Mouse (Mus musculus) regulatory T cell (primary cell): ENCODE results near the gene Slc43a2.

Source experiments
- in situ Hi-C: fragments of 300-600 bp; cut with MboI, MseI; formaldehyde crosslinking; loops from one replicate; pipeline ENCODE4 v1.15.1; 2025; ENCODE audit warnings: high pct_unique_total_duplicates

Gene Slc43a2

DNA sequence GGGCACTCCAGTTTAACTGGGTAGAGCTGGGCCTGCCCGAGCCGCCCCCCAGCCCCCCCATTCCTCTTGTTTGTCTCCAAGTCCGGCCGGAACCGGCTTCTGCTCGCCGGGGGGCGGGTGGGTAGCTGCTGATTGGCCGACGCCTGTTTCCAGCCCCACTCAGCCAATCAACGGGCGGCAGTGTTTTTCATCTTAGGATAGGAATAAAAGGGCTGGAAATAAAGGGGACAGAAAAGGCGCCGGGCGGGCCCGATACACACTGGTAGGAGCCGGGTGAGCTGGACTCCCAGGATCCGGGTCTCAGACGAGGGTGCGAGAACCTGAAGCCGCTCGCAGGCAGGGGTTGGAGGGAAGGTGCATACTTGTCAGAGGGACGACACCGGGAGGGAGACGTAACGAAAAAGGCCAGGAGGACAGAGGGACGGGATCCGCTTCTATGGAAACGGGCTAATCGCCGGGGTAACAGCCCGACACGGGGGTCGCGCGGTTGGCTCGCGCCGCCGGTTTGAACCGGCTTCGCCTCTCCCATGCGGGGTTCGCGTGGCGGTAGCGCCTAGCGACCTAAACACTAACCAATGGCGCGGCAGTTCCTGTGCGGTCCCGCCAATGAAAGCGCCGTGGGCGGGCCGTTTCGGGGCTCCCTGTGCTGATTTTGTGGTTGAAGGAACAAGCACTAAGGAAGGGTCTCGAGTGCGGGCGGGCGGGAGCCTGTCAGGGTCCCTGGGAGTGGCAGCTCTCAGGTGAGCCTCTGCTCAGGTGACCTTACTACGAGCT is at the start of gene Slc43a2:
Slc43a2 (plus strand) TSS at position 226 of the 774 bp plus-strand sequence.
- in situ Hi-C loops = loop anchor here (5.0 kb wide), 1 partner anchor 41 kb away; no protein-coding TSS in a partner anchor

DNA sequence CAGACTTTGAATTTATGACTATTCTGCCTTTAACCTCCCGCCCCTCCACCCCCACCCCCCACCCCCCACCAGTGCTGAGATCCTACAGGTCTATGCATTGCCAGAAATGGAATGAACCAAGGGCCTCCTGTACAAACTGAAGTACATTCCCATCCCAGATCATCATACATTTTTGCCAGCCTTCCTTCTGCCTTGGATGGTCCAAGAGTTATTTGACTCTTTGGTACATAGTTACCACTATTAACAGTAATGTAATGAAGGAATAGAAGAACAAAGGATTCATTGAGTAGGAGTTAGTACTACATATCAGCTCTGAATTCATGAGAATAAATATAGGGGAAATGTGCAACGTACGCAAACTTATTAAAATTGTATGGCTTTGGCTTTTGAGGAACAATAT is 45.3 kb upstream of the Slc43a2 start:
- in situ Hi-C loops = no loop called here

DNA sequence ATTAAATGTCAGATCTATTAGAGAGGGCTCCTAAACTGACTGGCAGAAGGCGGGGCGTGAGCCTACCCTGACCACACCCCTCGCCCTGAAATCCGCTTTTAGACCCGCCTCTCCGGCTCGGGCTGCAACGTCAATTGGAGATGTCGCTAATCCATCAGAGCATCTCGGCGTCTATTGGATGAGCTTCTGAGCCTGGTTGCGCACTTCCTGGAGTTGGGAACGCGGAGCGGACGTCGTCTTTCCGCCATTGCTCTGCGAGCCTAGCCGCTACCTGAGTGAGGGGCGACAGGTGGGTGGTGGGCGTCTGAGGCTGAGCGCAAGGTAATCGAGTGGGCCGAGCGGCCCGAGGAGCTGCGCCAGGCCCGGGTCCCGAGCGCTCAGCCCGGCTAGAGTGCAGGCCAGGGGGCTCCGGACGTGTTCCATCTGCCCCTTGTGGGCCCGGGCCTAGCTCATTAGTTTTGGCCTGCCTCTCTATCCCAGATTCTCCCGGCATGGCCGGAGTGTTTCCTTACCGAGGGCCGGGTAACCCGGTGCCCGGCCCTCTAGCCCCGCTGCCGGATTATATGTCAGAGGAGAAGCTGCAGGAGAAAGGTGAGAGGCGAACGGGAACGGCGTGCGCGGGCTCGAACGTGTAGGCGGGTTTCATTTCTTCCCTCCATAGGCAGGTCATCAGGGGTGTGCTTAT is 44.8 kb upstream of the Slc43a2 start, which contains the start of gene Prpf8:
Prpf8 (plus strand) TSS at position 216 of the 685 bp plus-strand sequence.
- in situ Hi-C loops = no loop called here

DNA sequence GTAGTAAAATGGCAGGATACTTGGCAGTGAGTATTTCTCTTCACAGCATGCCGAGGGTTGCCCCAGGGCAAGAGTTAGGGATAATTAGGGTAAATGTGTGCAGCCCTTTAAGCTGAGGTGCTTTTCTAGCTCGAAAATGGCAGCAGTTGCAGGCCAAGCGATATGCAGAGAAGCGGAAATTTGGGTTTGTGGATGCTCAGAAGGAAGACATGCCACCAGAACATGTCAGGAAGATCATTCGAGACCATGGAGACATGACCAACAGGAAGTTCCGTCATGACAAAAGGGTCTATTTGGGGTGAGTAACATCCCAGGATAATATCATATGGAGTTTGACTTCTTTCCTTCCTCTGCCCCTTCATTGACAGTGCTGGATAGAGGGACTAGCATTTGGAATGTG is 44.0 kb upstream of the Slc43a2 start:
- in situ Hi-C loops = no loop called here

DNA sequence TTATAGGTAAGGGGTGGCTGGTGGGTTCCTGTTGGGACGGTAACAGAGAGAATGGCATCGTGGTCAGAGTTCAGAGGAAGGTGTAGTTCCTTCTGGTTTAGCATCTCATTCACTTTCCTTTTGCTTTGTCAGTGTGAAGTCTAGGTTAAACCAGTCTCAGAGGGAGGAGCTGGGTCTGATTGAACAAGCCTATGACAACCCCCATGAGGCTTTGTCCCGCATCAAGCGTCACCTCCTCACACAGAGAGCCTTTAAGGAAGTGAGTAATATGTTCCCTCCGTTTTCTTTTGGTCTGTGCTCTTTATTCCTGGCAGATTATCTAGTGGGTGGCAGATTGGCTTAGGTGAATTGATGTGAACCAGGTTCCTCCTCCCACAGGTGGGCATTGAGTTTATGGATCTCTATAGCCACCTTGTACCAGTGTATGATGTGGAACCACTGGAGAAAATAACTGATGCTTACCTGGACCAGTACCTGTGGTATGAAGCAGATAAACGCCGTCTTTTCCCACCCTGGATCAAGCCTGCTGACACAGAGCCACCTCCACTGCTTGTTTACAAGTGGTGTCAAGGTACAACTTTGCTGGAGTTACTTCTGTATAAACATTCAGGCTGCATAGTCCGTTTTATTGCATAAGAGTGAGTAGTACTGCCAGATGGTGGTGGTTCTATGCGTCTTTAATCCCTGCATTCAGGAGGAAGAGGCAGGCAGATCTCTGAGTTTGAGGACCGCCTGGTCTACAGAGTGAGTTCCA is 37.0 kb upstream of the Slc43a2 start:
- in situ Hi-C loops = no loop called here

DNA sequence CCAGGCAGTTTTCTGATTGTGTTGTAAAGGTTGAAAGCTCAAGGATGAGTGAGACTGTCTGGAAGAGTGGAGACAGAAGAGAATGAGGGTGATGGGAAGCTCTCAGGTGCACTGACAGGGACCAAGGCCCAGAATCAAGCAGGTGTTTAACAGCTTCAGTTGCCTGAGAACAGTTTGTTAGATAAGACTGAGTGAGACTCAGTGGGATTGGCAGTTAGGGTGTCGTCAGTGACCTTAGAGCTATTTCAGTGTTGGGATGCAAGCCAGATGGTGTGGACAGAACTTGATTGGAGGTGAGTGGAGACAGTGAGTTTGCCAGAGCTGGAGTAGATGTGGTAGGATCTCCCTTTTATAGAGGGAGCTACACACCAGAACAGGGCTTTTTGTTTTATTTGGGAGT is 33.4 kb upstream of the Slc43a2 start:
- in situ Hi-C loops = no loop called here

DNA sequence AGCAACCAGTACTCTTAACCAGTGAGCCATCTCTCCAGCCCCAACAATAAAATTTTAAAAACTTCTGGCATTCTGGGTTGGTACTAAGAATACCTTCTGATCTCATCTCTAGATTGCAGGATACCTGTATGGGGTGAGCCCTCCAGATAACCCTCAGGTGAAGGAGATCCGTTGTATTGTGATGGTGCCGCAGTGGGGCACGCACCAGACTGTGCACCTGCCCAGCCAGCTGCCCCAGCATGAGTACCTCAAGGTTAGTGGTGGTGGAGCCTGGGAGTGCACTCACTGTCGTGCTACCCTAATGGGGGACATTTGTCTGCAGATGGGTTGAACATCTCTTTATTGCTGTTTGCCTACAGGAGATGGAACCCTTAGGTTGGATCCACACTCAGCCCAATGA is 23.3 kb upstream of the Slc43a2 start:
- in situ Hi-C loops = no loop called here

DNA sequence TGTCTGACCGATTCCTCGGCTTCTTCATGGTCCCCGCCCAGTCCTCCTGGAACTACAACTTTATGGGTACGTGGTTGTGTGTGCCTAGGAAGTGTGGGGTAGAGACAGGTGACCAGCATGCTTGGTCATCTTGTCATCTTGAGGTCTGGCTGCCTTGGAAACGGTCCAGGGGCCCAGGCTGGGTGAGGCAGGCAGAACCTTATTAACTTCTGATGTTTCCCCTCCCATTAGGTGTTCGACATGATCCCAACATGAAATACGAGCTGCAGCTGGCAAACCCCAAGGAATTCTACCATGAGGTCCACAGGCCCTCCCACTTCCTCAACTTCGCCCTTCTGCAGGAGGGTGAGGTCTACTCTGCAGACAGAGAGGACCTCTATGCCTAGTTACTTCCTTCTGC is 22.6 kb upstream of the Slc43a2 start:
- in situ Hi-C loops = no loop called here

DNA sequence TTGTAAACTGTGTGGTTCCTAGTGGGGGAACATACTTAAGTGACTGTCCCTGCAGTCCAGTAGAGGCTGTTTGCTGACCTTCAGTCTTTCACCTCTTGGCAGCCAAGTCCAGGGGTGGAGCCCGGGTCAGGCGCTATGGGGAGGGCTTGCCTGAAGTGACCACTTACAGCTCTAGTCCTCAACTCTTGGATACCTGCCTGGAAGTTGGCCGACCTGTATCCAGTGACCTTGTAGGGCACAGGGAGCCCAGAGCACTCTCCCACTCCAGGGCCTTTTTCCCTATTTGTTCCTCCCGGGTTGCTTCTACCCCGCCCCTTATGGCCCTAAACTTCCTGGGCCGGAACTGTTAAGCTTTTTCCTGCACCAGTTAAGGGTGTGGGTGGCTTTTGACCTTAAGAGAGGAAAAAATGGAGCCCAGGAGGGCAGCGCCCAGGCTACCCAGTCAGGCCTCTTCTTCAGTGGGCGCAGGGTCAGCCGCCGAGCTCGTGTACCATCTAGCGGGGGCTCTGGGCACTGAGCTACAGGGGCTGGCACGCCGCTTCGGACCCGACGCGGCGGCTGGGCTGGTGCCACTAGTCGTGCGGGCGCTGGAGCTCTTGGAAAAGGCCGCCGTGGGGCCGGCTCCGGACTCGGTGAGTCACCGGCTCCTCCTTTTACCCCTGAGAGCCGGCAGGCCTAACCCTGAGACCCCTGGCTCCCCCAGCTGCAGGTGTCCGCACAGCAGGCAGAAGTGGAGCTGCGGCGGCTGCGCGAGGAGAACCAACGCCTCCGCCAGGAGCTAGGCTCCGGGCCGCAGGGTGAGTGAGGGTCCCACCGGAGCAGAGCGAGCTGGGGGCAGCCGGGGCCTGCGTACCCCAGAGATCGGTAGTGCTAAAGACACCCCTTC is 21.5 kb upstream of the Slc43a2 start, which contains the start of gene Rilp:
Rilp (plus strand) TSS at position 354 of the 886 bp plus-strand sequence.
- in situ Hi-C loops = no loop called here

DNA sequence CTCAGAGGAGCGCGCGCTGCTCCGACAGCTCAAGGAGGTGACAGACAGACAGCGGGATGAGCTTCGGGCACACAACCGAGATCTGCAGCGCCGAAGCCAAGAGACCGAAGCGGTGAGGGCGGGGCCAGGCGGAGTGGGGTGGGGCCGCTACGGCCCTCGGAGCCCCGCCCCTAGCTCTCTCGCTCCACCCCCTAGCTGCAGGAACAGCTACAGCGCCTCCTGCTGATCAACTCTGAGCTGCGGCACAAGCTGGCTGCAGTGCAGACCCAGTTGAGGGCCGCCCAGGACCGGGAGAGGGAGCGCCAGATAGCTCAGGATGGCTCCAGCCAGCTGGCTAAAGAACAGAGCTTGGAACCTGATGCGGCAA is 20.9 kb upstream of the Slc43a2 start:
- in situ Hi-C loops = no loop called here

DNA sequence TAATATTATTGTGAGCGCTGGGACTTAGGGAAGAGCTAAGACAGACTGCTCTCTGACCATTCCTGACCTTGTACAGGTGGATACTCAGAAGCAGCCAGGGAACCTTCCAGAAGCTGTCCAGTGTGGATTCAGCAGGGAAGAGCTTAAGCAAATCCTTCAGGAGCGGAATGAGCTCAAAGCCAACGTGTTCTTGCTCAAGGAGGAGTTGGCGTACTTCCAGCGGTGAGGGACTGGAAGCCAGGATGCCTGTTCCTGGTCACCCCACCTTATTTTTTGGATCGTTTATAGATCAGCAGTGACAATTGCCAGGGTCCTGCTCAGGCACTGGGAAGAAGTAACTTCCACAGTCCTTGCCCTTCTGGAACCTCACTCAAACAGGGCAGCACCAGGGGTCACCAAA is 20.3 kb upstream of the Slc43a2 start:
- in situ Hi-C loops = no loop called here

DNA sequence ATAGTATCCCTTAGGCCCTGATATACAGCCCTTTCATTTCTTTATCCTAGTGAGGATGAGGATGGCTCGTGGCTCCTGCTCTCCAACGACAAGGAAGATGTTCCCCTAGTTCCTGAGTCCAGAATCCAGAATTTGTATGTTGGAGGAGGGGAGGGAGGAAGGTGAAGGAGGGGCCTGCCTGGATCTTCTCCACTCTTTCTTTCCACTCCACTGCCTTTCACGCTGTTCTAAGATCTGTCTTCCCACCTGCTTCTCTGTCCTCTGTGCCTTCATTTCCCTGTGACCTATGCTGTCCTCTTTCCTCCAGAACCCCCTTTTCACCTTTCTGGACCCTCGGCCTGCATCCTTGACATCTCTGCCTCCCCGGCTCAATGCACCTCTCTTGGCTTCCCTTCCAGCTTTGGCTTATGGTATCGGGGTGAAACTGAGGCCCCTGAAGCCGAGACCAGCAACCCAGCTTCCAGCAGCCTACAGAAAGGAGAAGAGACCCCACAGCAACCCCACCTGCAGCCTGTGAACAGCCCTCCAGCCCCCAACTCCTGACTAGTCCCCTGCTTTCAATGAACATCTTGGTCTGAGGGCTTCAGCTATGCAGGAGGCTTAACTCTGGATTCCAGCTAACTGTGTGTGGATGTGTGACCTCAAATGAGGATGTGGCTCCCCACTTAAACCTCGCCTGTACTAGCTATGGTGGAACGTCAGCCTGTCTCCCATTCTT is 19.0 kb upstream of the Slc43a2 start:
- in situ Hi-C loops = no loop called here

DNA sequence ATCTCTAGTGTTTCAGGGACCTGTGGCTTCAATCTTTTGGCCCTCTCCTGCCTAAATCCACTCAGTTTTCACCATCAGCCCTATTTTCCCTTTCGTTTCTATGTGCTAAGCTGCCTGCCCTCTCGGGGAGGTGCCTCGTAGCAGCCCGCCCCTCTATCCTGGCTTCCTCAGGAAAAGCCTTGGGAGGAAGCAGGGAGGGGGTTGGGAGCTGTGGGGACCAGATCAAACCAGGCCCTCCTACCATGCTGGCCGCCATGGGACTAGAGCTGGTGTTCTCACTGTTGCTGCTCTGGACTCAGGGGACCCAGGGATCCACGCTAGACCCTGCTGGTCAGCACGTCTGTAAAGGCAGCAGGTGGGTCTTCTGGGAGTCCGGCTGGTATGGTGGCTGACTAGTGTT is 18.2 kb upstream of the Slc43a2 start, which contains the start of gene Scarf1:
Scarf1 (plus strand) TSS at position 205 of the 400 bp plus-strand sequence.
- in situ Hi-C loops = no loop called here

DNA sequence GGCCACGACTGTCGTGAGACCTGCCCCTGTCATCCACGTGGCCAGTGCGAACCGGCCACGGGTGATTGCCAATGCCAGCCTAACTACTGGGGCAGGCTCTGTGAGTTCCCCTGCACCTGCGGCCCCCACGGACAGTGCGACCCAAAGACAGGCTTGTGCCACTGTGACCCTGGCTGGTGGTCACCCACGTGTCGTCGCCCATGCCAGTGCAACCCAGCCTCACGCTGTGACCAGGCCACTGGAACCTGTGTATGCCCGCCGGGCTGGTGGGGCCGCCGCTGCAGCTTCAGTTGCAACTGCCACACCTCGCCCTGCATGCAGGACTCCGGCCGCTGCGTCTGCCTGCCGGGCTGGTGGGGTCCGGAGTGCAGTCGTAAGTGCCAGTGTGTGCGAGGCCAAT is 16.3 kb upstream of the Slc43a2 start:
- in situ Hi-C loops = no loop called here

DNA sequence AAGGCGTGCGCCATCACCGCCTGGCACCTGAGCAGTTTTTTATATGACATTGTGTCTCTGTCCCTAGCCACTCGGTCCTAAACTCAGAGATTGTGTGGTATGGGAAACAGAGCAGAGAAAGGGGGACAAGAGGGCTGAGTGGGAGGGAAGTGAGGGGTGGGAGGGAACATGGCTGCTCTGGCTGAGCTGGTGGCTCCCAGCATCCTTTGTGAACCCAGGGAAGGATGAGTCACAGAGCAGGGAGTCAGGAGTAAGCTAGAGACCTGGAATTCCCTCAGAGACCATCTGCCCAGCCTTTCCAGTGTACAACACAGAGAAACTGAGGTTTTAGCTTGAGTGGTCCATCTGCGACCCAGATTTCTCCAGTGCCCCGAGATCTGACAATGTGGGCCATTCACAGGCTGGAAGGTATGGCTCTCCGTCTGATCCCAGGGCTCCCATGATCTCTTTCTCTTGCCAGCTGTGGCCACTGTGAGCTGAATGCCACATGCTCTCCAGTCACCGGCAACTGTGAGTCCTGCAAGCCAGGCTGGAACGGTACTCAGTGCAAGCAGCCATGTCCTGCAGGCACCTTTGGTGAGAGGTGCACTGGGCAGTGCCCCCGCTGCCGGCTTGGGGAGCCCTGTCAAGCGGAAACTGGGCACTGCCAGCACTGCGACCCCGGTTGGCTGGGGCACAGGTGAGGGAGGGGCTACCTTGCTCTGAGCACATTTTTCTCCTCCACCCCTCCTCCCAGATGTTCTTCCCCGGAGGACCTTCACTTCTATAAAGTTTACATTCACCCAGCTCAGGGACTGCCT is 11.5 kb upstream of the Slc43a2 start:
- in situ Hi-C loops = no loop called here

DNA sequence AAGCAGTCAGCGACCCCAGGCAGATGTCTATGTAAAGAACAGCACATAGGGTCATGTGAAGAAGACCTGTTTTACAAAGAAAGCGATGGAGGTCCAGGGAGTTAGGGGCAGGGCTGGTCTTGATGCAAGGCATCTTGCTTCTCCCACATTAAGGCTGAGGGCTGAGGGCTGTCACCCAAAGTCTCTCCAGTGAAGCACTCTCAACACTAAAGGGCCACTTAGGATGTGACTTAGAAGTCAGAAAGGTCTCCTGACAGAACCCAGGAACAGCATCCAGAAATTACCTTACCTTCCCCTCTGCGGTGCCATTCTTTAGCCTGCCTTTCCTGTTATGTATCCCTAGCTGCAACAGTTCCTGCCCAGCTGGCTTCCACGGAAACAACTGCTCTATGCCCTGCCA is 9.9 kb upstream of the Slc43a2 start:
- in situ Hi-C loops = no loop called here

DNA sequence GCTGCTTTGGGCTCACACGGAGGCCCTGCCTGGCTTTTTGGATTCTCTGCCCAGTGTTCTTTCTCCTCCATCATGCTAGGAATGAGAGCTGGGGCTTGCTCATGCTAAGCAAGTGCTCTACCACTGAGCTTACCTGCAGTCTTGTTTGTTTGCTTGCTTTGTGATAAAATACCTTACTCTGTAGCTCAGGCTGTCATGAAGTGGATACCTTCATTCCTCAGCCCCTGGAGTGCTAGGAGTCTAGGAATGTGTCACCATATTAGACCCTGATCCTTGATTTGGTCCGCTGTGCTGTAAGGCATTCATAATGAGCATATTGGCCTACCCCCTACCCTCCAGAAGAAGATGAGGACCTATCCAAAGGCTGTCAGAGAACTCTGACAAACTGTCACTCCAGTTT is 8.7 kb upstream of the Slc43a2 start:
- in situ Hi-C loops = no loop called here

DNA sequence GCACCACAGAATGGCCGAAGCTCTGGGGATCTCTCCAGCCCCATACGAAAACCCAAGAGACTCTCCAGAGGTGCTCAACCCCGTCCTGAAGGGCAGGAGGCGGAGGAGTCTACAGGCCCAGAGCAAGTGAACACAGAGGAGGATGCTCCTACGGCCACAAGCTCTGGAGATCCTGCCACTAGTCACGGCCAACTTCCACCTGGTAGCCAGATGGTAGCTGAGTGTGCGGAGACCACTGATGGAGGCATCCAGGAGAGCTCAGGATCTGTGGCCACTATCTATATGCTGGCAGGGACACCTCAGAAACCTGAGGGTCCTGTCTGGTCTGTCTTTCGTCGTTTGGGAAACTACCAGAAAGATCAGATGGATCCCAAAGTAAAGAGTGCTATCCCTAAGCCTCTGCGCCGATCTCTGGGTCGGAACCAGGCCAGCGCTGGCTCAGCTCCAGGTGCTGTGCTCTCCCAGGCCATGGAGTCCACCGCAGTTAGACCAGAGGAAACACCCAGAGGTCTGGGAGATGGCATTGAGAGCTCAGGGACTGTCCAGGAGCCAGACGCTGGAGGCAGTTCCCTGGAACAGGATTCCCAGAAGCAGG is 5.9 kb upstream of the Slc43a2 start:
- in situ Hi-C loops = no loop called here

DNA sequence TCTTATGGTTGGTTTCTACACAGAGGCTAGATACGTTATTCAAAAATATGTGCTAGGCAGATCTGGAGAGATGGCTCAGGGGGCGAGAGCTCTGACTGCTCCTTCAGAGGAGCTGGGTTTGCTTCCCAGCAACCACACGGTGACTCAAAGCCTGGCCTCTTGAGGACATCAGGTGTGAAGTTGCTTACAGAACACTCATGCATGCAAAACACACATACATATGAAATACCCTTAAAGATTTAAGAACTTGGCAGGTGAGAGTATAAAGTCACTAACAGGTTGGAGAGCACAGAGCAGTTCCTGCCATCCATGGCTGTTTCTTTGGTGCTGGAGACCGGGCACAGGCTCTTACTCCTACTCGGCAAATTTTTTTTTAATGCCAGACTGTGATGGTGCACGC is 4.6 kb upstream of the Slc43a2 start:
- in situ Hi-C loops = no loop called here
